Mouse (Mus musculus) kidney, postnatal 0 days (tissue): ENCODE data around the gene Sertad3. TPM values are rescaled to one million over a fixed set of nuclear protein-coding genes. Genes with fewer than 3 reads are reported as not detected.

ENCODE experiments used
- ATAC-seq: fragments of 200-750 bp; cut with Nextera tagmentation; replicated peaks from 2 replicates; pipeline ENCODE4 v1.8.0; 2017; ENCODE audit warnings: low read depth, moderate number of reproducible peaks, moderate TSS enrichment, moderate library complexity; ENCODE audit not compliant: low FRiP score
- DNase-seq: peaks from one replicate; pipeline ENCODE4 v3.0.0-alpha.2; 2016; ENCODE audit warnings: low spot score
- H3K27ac ChIP-seq: fragments of 300-500 bp; sonication (generic); 2 replicates; pipeline ENCODE4 v1.5.1; 2014; ENCODE audit warnings: mild to moderate bottlenecking
- H3K27me3 ChIP-seq: fragments of 300-500 bp; sonication (generic); 2 replicates; pipeline ENCODE4 v1.6.1; 2014; ENCODE audit warnings: low read length, mixed read lengths; ENCODE audit not compliant: insufficient read depth
- H3K36me3 ChIP-seq: fragments of 300-500 bp; sonication (generic); 2 replicates; pipeline ENCODE4 v1.6.1; 2014; ENCODE audit warnings: low read length, mixed read lengths; ENCODE audit not compliant: insufficient read depth
- H3K4me1 ChIP-seq: fragments of 300-500 bp; sonication (generic); replicated peaks from 2 replicates; pipeline ENCODE4 v1.6.1; 2014; ENCODE audit warnings: antibody characterized with exemption, low read length, mixed read lengths; ENCODE audit not compliant: insufficient read depth
- H3K4me2 ChIP-seq: fragments of 300-500 bp; sonication (generic); 2 replicates; pipeline ENCODE4 v1.6.1; 2014; ENCODE audit warnings: mild to moderate bottlenecking, low read length, moderate library complexity, mixed read lengths
- H3K4me3 ChIP-seq: fragments of 300-500 bp; sonication (generic); replicated peaks from 2 replicates; pipeline ENCODE4 v1.5.1; 2014; ENCODE audit warnings: low read depth, low read length
- H3K9ac ChIP-seq: fragments of 300-500 bp; sonication (generic); 2 replicates; pipeline ENCODE4 v1.6.1; 2014; ENCODE audit warnings: low read depth, low read length
- H3K9me3 ChIP-seq: fragments of 300-500 bp; sonication (generic); replicated peaks from 2 replicates; pipeline ENCODE4 v1.6.1; 2016; ENCODE audit warnings: low read length, inconsistent platforms, mixed read lengths
- CTCF ChIP-seq: IDR thresholded peaks from 2 replicates; pipeline ENCODE4 v1.5.1; 2016; ENCODE audit warnings: antibody characterized with exemption, low read depth, mild to moderate bottlenecking, moderate library complexity
- WGBS: fragments of 180-500 bp; shearing (Covaris S2); extraction: QIAGEN DNeasy Blood & Tissue Kit; methylation state at CpG from one replicate; pipeline ENCODE4 v1.1.7; 2014; 5-methylcytosine and 5-hydroxymethylcytosine counted together
- polyA plus RNA-seq: library from polyadenylated mRNA; unstranded; fragments of >200 nt; fragmentation: Nextera tagmentation; extraction: Ambion mirVana; gene quantifications from 2 replicates; pipeline ENCODE4 v1.2.1, GENCODE M21; 2015

Sertad3 gene
- polyA plus RNA-seq, 1 experiment from 2014 or later: 25.3 TPM

- no peak for DNase-seq
- Histone ChIP-seq H3K4me1 (no peaks in the 10 kb centered on the region), H3K4me2 (no peak overlapping the region), H3K9me3 (no peaks in the 10 kb centered on the region), H3K27ac (no peak overlapping the region), H3K36me3 (no peaks in the 10 kb centered on the region), H3K9ac (no peak overlapping the region), H3K27me3 (peaks cover 5% of the 10 kb centered on the region; the same call in 1 of the 2 replicates), H3K4me3 (no peak overlapping the region)
- no peak for ATAC-seq
- TF ChIP-seq CTCF: peak; percentile 66
- 72% methylated on average over 5 of the region's 5 CpGs for WGBS
Observed at GRCm38 (mm10) chr7:27437544-27437943, 36.0 kb upstream of the Sertad3 start.

- no peaks in the 10 kb centered on the region for H3K9me3 ChIP-seq
- H3K27ac ChIP-seq: no peak overlapping the region
- WGBS: 83% methylated on average over 4 of the region's 4 CpGs
- ATAC-seq (no peak), DNase-seq (no peak)
- H3K36me3 ChIP-seq: no peaks in the 10 kb centered on the region
- no peak overlapping the region for H3K4me3 ChIP-seq
- no peaks in the 10 kb centered on the region for H3K4me1 ChIP-seq
- no peaks in the 10 kb centered on the region for H3K27me3 ChIP-seq
- H3K9ac ChIP-seq: no peak overlapping the region
- H3K4me2 ChIP-seq: no peak overlapping the region
- peak; percentile 40; the same call in 1 of the 2 replicates for TF ChIP-seq CTCF
Observed at GRCm38 (mm10) chr7:27440014-27440413, 33.6 kb upstream of the Sertad3 start.

- DNase-seq (no peak), ATAC-seq (no peak)
- Histone ChIP-seq H3K9ac (peak overlapping the region; percentile 56), H3K9me3 (no peaks in the 10 kb centered on the region), H3K36me3 (no peaks in the 10 kb centered on the region), H3K27ac (no peak overlapping the region), H3K4me2 (peak overlapping the region; percentile 95), H3K27me3 (0 out of 2 replicates have a peak, but pooled peaks cover 7% of the 10 kb centered on the region), H3K4me3 (peak overlapping the region; percentile 47), H3K4me1 (peaks cover 10% of the 10 kb centered on the region; the same call in 1 of the 2 replicates)
- WGBS: 7% methylated on average over 13 of the region's 18 CpGs
- no peak for TF ChIP-seq CTCF
Observed at GRCm38 (mm10) chr7:27446051-27446450, 27.5 kb upstream of the Sertad3 start.

GRCm38 (mm10) chr7:27446521-27447418 is 26.8 kb upstream of the Sertad3 start:
- WGBS: 8% methylated on average over 46 of the region's 53 CpGs
- TF ChIP-seq CTCF: no peak
- Histone ChIP-seq H3K9me3 (no peaks in the 10 kb centered on the region), H3K9ac (peak overlapping the region; percentile 56), H3K27me3 (0 out of 2 replicates have a peak, but pooled peaks cover 7% of the 10 kb centered on the region), H3K4me2 (peak overlapping the region; percentile 95), H3K27ac (no peak overlapping the region), H3K36me3 (no peaks in the 10 kb centered on the region), H3K4me3 (peak overlapping the region; percentile 47), H3K4me1 (peaks cover 10% of the 10 kb centered on the region; the same call in 1 of the 2 replicates)
- ATAC-seq: peak; percentile 11; the same call in 1 of the 2 replicates
- peak; percentile 27 for DNase-seq

GRCm38 (mm10) chr7:27447419-27448286 is 25.9 kb upstream of the Sertad3 start, which contains the start of the genes Sptbn4 and Blvrb:
TSS of gene Sptbn4 (minus strand) at chr7:27447686.
TSS of gene Blvrb (plus strand) at chr7:27447978.
- DNase-seq: peak; percentile 100
- Histone ChIP-seq H3K27ac (peak within 1 kb of the TSS; percentile 21; the same call in 1 of the 2 replicates), H3K4me2 (peak within 1 kb of the TSS; percentile 95), H3K27me3 (0 out of 2 replicates have a peak, but pooled peaks cover 7% of the 10 kb centered on the region), H3K4me3 (peak within 1 kb of the TSS; percentile 54), H3K9me3 (no peaks in the 10 kb centered on the region), H3K36me3 (no peaks in the 10 kb centered on the region), H3K9ac (peak within 1 kb of the TSS; percentile 58), H3K4me1 (peaks cover 10% of the 10 kb centered on the region; the same call in 1 of the 2 replicates)
- TF ChIP-seq CTCF: peak; percentile 51
- WGBS: 1% methylated on average over 54 of the region's 54 CpGs
- peak; percentile 94 for ATAC-seq
